In the genomic region with DNA sequence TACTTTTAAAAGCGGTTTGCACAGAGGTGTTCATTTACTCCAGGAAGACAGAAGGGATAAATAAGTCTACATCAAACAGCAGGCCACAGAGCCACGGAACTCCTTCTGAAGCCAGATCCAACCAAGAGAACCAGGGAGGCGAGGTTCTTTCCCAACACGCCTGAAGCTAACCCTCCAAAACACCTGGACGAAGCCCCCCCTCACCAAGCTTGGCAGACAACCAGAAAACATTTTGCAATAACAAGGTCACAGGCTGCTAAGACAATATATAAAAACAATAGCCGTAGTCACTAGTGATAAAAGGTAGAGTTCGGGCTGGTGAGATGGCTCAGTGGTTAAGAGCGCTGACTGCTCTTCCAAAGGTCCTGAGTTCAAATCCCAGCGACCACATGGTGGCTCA, we compare ENCODE assay signal across 13 mouse cellular contexts.
DNase-seq lines count a peak whose midpoint lies in the region; ATAC-seq lines count a peak whose summit lies in the region.
"Had no signal": no experiment of that assay in that cellular context is flagged by ENCODE, and none has a peak within 500 bp of the region (broad histone marks: within the 10 kb centered on the region; RNA-seq: fewer than 3 reads in every experiment).

No protein-coding gene starts in this region.

- no peak overlapping the region for H3K4me2 ChIP-seq in forebrain, embryonic 14.5 days (ENCODE audit: low read length)
- H3K4me2 ChIP-seq in kidney, embryonic 15.5 days: no peak overlapping the region
- H3K4me2 ChIP-seq in embryonic facial prominence, embryonic 14.5 days (ENCODE audit: low read depth, low read length): no peak overlapping the region
- H3K4me2 ChIP-seq: heart, embryonic 13.5 days; neural tube, embryonic 13.5 days had no signal

- DNase-seq in forebrain, embryonic 14.5 days (ENCODE audit: low spot score): no peak
- DNase-seq in forebrain, embryonic 10.5 days (ENCODE audit: extremely low spot score, low spot score): no peak
- no peak for DNase-seq in kidney, adult 18-20 months
- no peak for DNase-seq in embryonic facial prominence, embryonic 14.5 days (ENCODE audit: low spot score)
- peak; percentile 34 for DNase-seq in lung, postnatal 14 days
- DNase-seq in urinary bladder, postnatal 14 days (ENCODE audit: low spot score): no peak
- DNase-seq in left cerebral cortex, adult 8-10 months (ENCODE audit: low spot score in 2 of 2): no peak
- DNase-seq: left cerebral cortex, postnatal 4 days; right cerebral cortex, postnatal 25 days; thymus, adult 18-20 months had no signal

- H3K4me3 ChIP-seq in forebrain, embryonic 14.5 days (ENCODE audit: low read depth, low read length): no peak overlapping the region
- H3K4me3 ChIP-seq in forebrain, embryonic 10.5 days: no peak overlapping the region
- no peak overlapping the region for H3K4me3 ChIP-seq in kidney, embryonic 15.5 days (replicated peaks)
- H3K4me3 ChIP-seq in embryonic facial prominence, embryonic 14.5 days (ENCODE audit: low read depth, low read length): no peak overlapping the region
- H3K4me3 ChIP-seq: heart, embryonic 13.5 days; neural tube, embryonic 13.5 days had no signal

- H3K27me3 ChIP-seq in forebrain, embryonic 14.5 days (replicated peaks; ENCODE audit: control insufficient read depth, insufficient read depth, low read length): no peaks in the 10 kb centered on the region
- H3K27me3 ChIP-seq in forebrain, embryonic 10.5 days (ENCODE audit: poor library complexity, severe bottlenecking): no peaks in the 10 kb centered on the region
- H3K27me3 ChIP-seq in kidney, embryonic 15.5 days: no peaks in the 10 kb centered on the region
- no peaks in the 10 kb centered on the region for H3K27me3 ChIP-seq in embryonic facial prominence, embryonic 14.5 days (replicated peaks; ENCODE audit: control insufficient read depth, insufficient read depth, low read length)
- H3K27me3 ChIP-seq: heart, embryonic 13.5 days; neural tube, embryonic 13.5 days had no signal

- no peak for ATAC-seq in forebrain, embryonic 14.5 days
- no peak for ATAC-seq in kidney, embryonic 15.5 days (replicated peaks; ENCODE audit: low FRiP score)
- no peak for ATAC-seq in embryonic facial prominence, embryonic 14.5 days (ENCODE audit: low read depth)

- no peak overlapping the region for H3K9ac ChIP-seq in forebrain, embryonic 14.5 days (ENCODE audit: low read length)
- no peak overlapping the region for H3K9ac ChIP-seq in kidney, embryonic 15.5 days
- no peak overlapping the region for H3K9ac ChIP-seq in embryonic facial prominence, embryonic 14.5 days (ENCODE audit: low read depth, low read length)
- H3K9ac ChIP-seq: heart, embryonic 13.5 days had no signal

- 91% methylated on average over 9 of the region's 9 CpGs for WGBS in forebrain, embryonic 14.5 days
- 89% methylated on average over 9 of the region's 9 CpGs for WGBS in forebrain, embryonic 10.5 days
- WGBS in kidney, embryonic 15.5 days: 70% methylated on average over 9 of the region's 9 CpGs
- WGBS in embryonic facial prominence, embryonic 14.5 days: 61% methylated on average over 9 of the region's 9 CpGs

- H3K36me3 ChIP-seq in forebrain, embryonic 14.5 days (ENCODE audit: control insufficient read depth, insufficient read depth, low read length): peaks cover 86% of the 10 kb centered on the region
- H3K36me3 ChIP-seq in forebrain, embryonic 10.5 days (replicated peaks): peaks cover 99% of the 10 kb centered on the region
- H3K36me3 ChIP-seq in kidney, embryonic 15.5 days: peaks cover 97% of the 10 kb centered on the region
- H3K36me3 ChIP-seq in embryonic facial prominence, embryonic 14.5 days (ENCODE audit: control insufficient read depth, insufficient read depth, low read length): peaks cover 93% of the 10 kb centered on the region

- no peaks in the 10 kb centered on the region for H3K9me3 ChIP-seq in forebrain, embryonic 14.5 days (replicated peaks; ENCODE audit: control insufficient read depth, low read length)
- H3K9me3 ChIP-seq in forebrain, embryonic 10.5 days: no peaks in the 10 kb centered on the region
- no peaks in the 10 kb centered on the region for H3K9me3 ChIP-seq in kidney, embryonic 15.5 days (replicated peaks)
- H3K9me3 ChIP-seq in embryonic facial prominence, embryonic 14.5 days (ENCODE audit: control insufficient read depth, low read length): no peaks in the 10 kb centered on the region
- H3K9me3 ChIP-seq: heart, embryonic 13.5 days; neural tube, embryonic 13.5 days had no signal

- peak overlapping the region; percentile 40; the same call in 1 of the 2 replicates for H3K27ac ChIP-seq in forebrain, embryonic 14.5 days (ENCODE audit: low read depth, low read length)
- no peak overlapping the region for H3K27ac ChIP-seq in forebrain, embryonic 10.5 days
- peak overlapping the region; percentile 71 for H3K27ac ChIP-seq in kidney, embryonic 15.5 days
- peak overlapping the region; percentile 70 for H3K27ac ChIP-seq in embryonic facial prominence, embryonic 14.5 days (replicated peaks; ENCODE audit: low read depth, low read length)

- peaks cover 2% of the 10 kb centered on the region; the same call in 1 of the 2 replicates for H3K4me1 ChIP-seq in forebrain, embryonic 14.5 days (ENCODE audit: control insufficient read depth, insufficient read depth, low read length)
- H3K4me1 ChIP-seq in forebrain, embryonic 10.5 days: peaks cover 36% of the 10 kb centered on the region
- peaks cover 35% of the 10 kb centered on the region for H3K4me1 ChIP-seq in kidney, embryonic 15.5 days
- peaks cover 21% of the 10 kb centered on the region for H3K4me1 ChIP-seq in embryonic facial prominence, embryonic 14.5 days (ENCODE audit: control insufficient read depth, insufficient read depth, low read length)
